Mouse (Mus musculus) testis, adult 2 months (tissue): ENCODE measurements around the gene Hoxa6.

Source experiments
- CTCF ChIP-seq: fragments of 200-500 bp; IDR thresholded peaks from 2 replicates; pipeline ENCODE4 v1.5.1; 2012; ENCODE audit warnings: low read depth, mild to moderate bottlenecking, inconsistent platforms, low read length, moderate library complexity; ENCODE audit not compliant: control insufficient read depth, insufficient read depth, insufficient replicate concordance
- POLR2A ChIP-seq: fragments of 200-500 bp; IDR thresholded peaks from 2 replicates; pipeline ENCODE4 v1.6.1; 2012; ENCODE audit warnings: low read depth, mild to moderate bottlenecking, inconsistent platforms, low read length, moderate library complexity; ENCODE audit not compliant: control insufficient read depth

DNA sequence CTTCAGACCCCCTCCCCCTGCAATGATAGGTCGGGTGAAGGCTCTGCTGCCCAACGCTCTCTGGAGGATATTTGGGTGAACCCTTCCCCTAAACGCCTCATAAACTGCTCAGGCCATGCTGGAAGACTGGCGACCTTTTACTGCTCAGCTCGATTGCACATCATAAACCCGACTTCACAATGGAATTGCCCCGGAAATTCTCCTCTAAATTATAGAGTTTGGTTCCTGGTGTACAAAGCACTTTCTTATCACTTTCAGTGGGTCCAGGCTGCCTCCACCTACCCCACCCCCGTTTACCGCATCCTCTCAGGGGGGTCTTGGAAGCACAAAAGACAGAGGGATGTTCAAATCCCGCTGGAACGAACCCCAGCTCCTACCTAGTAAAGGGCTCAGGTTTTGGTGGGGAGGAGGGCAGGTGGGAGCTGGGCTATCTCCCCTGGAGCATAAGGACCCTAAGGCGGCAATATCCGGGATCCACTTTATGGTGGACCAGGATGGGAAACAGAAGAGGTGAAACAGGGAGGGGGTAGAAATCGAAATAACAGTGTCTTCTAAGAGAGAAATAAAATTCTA lies 10.2 kb upstream of the Hoxa6 start:
- no peak for TF ChIP-seq POLR2A
- no peak for TF ChIP-seq CTCF
